Mouse (Mus musculus): ENCODE results near the gene Ece1.
"Not testable (repeated sequence)": the region's sequence is repeated elsewhere in the genome, so short reads cannot be mapped to it uniquely, and the experiment has no call there.

Ece1 gene

GRCm38 (mm10) chr4:137862019-137862418 lies at the start of gene Ece1:
Gene Ece1, plus strand, starts transcription at chr4:137862237.
- DNase-seq (ENCODE audit: low read depth, low spot score), result peak; percentile 93

GRCm38 (mm10) chr4:137812946-137813708 lies 48.9 kb upstream of the Ece1 start:
- no peak for DNase-seq (ENCODE audit: low read depth, low spot score)

GRCm38 (mm10) chr4:137814140-137814539 lies 47.9 kb upstream of the Ece1 start:
- DNase-seq (ENCODE audit: low read depth, low spot score), result no peak

GRCm38 (mm10) chr4:137815473-137815872 lies 46.6 kb upstream of the Ece1 start:
- no peak for DNase-seq (ENCODE audit: low read depth, low spot score)

- DNase-seq (ENCODE audit: low read depth, low spot score), result no peak
These were observed 45.8 kb upstream of the Ece1 start for GRCm38 (mm10) chr4:137816216-137816615.

- DNase-seq (ENCODE audit: low read depth, low spot score), result no peak
These were observed 43.7 kb upstream of the Ece1 start for GRCm38 (mm10) chr4:137818341-137818740.

GRCm38 (mm10) chr4:137819487-137819886 lies 42.5 kb upstream of the Ece1 start:
- DNase-seq (ENCODE audit: low read depth, low spot score), result no peak

GRCm38 (mm10) chr4:137820721-137821120 lies 41.3 kb upstream of the Ece1 start:
- no peak for DNase-seq (ENCODE audit: low read depth, low spot score)

GRCm38 (mm10) chr4:137822537-137822936 lies 39.5 kb upstream of the Ece1 start:
- no peak for DNase-seq (ENCODE audit: low read depth, low spot score)

GRCm38 (mm10) chr4:137823542-137823941 lies 38.5 kb upstream of the Ece1 start:
- DNase-seq (ENCODE audit: low read depth, low spot score), result no peak

- no peak for DNase-seq (ENCODE audit: low read depth, low spot score)
These were observed 37.2 kb upstream of the Ece1 start for GRCm38 (mm10) chr4:137824881-137825280.

GRCm38 (mm10) chr4:137830380-137830779 lies 31.7 kb upstream of the Ece1 start:
- DNase-seq (ENCODE audit: low read depth, low spot score), result no peak

GRCm38 (mm10) chr4:137831598-137831997 lies 30.4 kb upstream of the Ece1 start:
- DNase-seq (ENCODE audit: low read depth, low spot score), result no peak

GRCm38 (mm10) chr4:137835624-137836337 lies 26.3 kb upstream of the Ece1 start:
- DNase-seq (ENCODE audit: low read depth, low spot score), result peak; percentile 62

- DNase-seq (ENCODE audit: low read depth, low spot score), result no peak
These were observed 25.3 kb upstream of the Ece1 start for GRCm38 (mm10) chr4:137836741-137837140.

- DNase-seq (ENCODE audit: low read depth, low spot score), result no peak
These were observed 24.2 kb upstream of the Ece1 start for GRCm38 (mm10) chr4:137837792-137838191.

GRCm38 (mm10) chr4:137838791-137839190 lies 23.2 kb upstream of the Ece1 start:
- DNase-seq (ENCODE audit: low read depth, low spot score), result no peak

- no peak for DNase-seq (ENCODE audit: low read depth, low spot score)
These were observed 22.6 kb upstream of the Ece1 start for GRCm38 (mm10) chr4:137839452-137839851.

GRCm38 (mm10) chr4:137844656-137845055 lies 17.4 kb upstream of the Ece1 start:
- peak; percentile 62 for DNase-seq (ENCODE audit: low read depth, low spot score)

- not testable (repeated sequence) for DNase-seq (ENCODE audit: low read depth, low spot score)
These were observed 14.4 kb upstream of the Ece1 start for GRCm38 (mm10) chr4:137847651-137848050.

- DNase-seq (ENCODE audit: low read depth, low spot score), result no peak
These were observed 11.9 kb upstream of the Ece1 start for GRCm38 (mm10) chr4:137850161-137850560.

GRCm38 (mm10) chr4:137851484-137851883 lies 10.6 kb upstream of the Ece1 start:
- peak; percentile 72 for DNase-seq (ENCODE audit: low read depth, low spot score)

- peak; percentile 71 for DNase-seq (ENCODE audit: low read depth, low spot score)
These were observed 8.2 kb upstream of the Ece1 start for GRCm38 (mm10) chr4:137853822-137854221.
